Mouse (Mus musculus) erythroblast, embryonic 14.5 days (primary cell): Measurements from ENCODE around the gene Dnmt3a.

Experiments used
- GATA1 ChIP-seq: IDR thresholded peaks from 2 replicates; pipeline ENCODE4 v1.6.1; 2012; ENCODE audit warnings: low read length, inconsistent platforms, mixed read lengths
- TAL1 ChIP-seq: IDR thresholded peaks from 3 replicates; pipeline ENCODE4 v1.6.1; 2012; ENCODE audit warnings: low read length, inconsistent platforms, mixed read lengths

GRCm38 (mm10) chr12:3817033-3817432, 11.2 kb downstream of the Dnmt3a start:
- TF ChIP-seq GATA1 (no peak), TAL1 (no peak)
